Mouse (Mus musculus): ENCODE data around the gene Cd7.

Gene Cd7

DNA sequence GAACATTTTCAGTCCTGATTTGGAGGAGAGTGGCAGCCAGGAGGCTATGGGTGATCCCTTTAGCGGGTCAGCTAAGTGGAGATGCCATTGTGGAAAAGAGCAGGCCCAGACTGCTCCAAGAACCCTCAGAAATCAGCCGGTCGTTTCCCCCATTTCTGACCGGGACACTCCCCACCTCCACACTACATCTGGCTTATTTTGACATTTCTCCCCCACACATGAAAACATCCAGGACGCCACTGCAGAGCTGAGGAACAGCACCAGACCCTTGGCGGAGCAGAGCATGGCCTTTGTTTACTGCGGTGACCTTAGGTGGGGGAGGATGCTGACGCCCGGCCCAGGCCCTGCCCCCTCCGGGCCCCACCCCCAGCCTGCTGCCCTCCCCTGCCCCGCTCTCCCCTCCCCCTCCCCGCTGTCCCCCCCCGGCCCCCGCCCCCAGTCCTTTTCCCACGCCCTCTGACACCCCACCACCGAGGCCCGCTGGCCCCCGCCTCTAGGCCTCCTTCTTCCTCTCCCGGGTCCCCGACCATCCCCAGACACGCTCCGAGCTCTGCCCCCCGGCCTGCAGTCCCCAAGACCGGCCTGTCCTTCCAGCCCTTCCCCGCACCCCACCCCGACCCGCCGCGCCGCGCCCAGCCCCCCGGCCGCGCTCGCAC, 49.0 kb downstream of the Cd7 start:
- DNase-seq, result peak; percentile 65 to 76

DNA sequence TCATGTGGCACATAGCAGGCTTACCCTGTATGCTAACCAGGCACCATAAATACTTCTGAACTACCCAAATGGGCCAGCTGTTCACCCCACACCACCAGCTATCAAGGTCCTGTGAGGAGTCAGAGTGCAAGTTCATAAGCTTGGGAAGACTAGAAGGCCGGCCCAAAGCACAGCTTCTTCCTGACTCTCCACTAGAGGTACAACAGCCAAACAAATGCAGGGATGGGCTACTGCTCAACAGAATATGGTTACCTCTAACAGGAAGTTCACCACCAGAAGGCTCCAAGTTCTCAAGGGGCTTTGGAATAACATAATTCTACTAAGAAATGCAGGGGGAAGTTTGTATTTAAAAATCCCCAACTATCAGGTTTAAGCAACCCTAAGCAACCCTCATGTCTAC, 49.7 kb downstream of the Cd7 start:
- no peak for DNase-seq

GRCm38 (mm10) chr11:120988410-120988809, 50.8 kb downstream of the Cd7 start:
- no peak for DNase-seq

GRCm38 (mm10) chr11:120987608-120988007, 51.6 kb downstream of the Cd7 start:
- DNase-seq, result peak in 1 of 2 experiments; percentile 29

All from kidney, postnatal 4 days (tissue).